Mouse (Mus musculus): ENCODE data around the gene Try4.

DNA sequence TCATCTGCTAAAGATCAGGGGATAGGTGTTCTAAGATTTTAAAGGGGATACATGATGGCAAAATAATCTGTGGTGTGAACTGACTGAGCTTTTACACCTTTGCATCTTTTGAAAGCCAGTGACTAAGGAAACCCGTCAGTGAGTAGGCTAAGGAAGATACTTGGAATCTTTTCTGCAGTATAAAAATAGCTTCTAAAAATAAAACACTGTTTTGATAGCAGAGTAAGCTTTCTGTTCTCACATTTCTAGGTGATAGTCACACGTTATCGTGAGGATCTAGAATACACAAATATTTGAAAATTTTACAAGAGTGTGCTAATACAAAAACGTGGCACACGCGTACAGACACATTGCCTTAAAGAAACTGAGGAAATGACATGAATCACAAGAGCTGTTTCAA lies 35.9 kb upstream of the Try4 start:
- TF ChIP-seq CTCF (IDR thresholded peaks at IDR 0.05; ENCODE audit: extremely low read depth, insufficient read depth, low read length) (no peak), POLR2A (IDR thresholded peaks at IDR 0.05; ENCODE audit: extremely low read depth, insufficient read depth, low read length) (no peak)
